Mouse (Mus musculus): ENCODE data around the gene Tpx2. TPM values are rescaled to one million over a fixed set of nuclear protein-coding genes. Genes with fewer than 3 reads are reported as not detected.

Gene Tpx2
- polyA plus RNA-seq, 1 experiment = 26.3 TPM

DNA sequence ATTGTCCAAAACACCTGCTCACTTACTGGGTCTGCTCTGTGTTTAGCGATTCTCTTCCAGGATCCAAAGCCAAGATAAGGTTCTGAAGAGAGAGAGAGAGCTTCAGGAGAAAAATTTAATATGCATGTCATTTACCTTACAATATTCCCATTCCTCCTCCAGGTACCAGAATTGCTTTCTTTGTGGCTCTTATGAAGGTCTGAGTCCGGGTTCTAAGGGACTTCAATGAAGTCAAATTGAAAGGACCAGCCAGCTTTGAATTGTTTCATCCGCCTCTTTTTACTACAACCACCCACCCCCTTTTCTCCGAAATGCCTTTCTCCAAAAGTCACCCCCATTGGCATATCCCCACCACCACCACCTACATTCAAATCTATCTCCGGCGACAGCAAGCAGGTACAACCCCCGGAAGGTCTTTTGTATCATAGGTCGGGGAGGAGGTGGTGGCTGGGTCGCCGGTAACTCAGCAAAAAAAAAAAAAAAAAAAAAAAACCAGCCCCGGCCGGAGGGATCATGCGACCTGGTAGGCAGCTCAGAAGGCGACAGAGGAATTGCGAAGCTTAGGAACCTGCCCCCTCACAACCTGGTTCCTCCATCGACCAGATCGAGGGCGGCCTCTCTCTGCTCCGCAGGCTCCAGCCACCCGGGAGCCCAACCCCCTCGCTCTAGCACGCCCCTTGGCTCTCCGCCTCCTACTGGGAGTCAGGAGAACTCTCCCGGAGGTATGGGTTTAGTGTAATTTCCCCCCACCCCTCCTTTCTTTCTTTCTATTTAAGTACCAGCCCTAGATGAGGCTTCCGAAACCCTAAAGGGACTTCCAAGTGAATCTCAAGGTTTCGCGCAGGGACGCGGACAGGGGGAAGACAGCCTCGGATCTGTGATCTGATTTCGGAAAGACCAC, 17.5 kb upstream of the Tpx2 start:
- H3K4me2 ChIP-seq (ENCODE audit: low read depth) = peak overlapping the region; percentile 78
- H3K79me2 ChIP-seq (ENCODE audit: control insufficient read depth, insufficient read depth) = peaks cover 51% of the 10 kb centered on the region
- peak overlapping the region; percentile 77 for H3K4me3 ChIP-seq
- peaks cover 9% of the 10 kb centered on the region for H3K36me3 ChIP-seq (ENCODE audit: control insufficient read depth, insufficient read depth)
- TF ChIP-seq POLR2A (IDR thresholded peaks at IDR 0.05; ENCODE audit: insufficient read length, low read depth) (peak; percentile 63), MAX (IDR thresholded peaks at IDR 0.05; ENCODE audit: low read depth) (no peak), TCF3 (IDR thresholded peaks at IDR 0.05; ENCODE audit: insufficient read length, low read depth) (no peak), MYOG (IDR thresholded peaks at IDR 0.05; ENCODE audit: control insufficient read depth in 1 of 3, insufficient read depth in 1 of 3, insufficient read length in 2 of 3, low read depth in 2 of 3) (no peak), POLR2AphosphoS2 (IDR thresholded peaks at IDR 0.05; ENCODE audit: insufficient read length, low read depth) (peak; percentile 56), REST (IDR thresholded peaks at IDR 0.05; ENCODE audit: insufficient read depth, insufficient read length) (no peak)
- H3K27me3 ChIP-seq (ENCODE audit: control insufficient read depth, insufficient read depth, insufficient read length) = no peaks in the 10 kb centered on the region
- H3ac ChIP-seq (ENCODE audit: control insufficient read depth, insufficient read length) = peak overlapping the region; percentile 78

DNA sequence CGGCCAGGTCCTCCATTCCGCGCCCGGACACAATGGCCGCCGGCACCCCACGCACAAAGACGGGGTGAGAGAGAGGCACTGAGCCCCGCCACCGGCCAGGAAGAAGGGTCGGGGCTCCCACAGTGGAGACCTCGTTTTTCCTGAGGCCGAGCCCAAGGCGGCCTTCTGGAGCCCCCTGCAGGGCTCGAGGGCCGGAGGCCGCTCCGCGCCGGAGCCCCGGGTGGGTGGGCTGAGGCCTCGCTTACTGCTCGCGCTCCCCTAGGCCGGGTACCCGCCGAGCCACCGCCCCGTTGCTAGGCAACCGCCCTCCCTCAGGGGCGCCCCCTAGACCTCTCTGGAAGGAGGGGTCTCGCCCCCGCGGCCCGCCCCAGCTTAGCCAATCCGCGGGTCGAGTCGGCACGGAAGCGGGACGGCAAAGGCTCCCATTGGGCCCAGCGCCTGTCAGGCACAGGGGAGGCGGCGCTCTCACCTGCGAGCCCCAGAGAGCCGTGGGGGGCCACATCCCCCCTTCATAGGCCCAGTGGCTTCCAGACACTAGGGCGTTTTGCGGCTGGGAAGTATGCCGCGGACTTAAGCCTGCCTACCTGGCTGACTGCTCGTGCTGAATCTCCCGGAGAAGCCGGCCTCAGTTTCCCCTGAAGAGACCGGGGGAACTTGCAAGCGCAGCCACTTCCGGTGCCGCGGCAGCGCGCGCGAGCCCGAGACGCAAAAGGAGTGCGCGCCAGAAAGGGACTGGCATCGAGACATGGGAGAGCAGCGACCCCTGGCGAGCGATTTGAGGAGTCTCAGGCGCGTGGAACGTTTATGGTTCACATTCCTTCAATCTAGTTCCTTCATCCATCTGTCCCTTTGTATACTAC, 16.5 kb upstream of the Tpx2 start, which contains the start of gene Bcl2l1:
Gene Bcl2l1, minus strand, starts transcription at position 710 of the 860 bp plus-strand sequence.
- H3K4me3 ChIP-seq = peak within 1 kb of the TSS; percentile 77
- peaks cover 41% of the 10 kb centered on the region for H3K79me2 ChIP-seq (ENCODE audit: control insufficient read depth, insufficient read depth)
- H3ac ChIP-seq (ENCODE audit: control insufficient read depth, insufficient read length) = peak within 1 kb of the TSS; percentile 78
- TF ChIP-seq USF1 (IDR thresholded peaks at IDR 0.05; ENCODE audit: low read depth) (no peak), MAX (IDR thresholded peaks at IDR 0.05; ENCODE audit: low read depth) (no peak), E2F4 (IDR thresholded peaks at IDR 0.05; ENCODE audit: insufficient read depth) (peak; percentile 41), POLR2A (IDR thresholded peaks at IDR 0.05; ENCODE audit: insufficient read length, low read depth) (peak; percentile 43), MYOG (IDR thresholded peaks at IDR 0.05; ENCODE audit: control insufficient read depth in 1 of 3, insufficient read depth in 1 of 3, insufficient read length in 2 of 3, low read depth in 2 of 3) (peak in 1 of 3 experiments; percentile 5), POLR2AphosphoS2 (IDR thresholded peaks at IDR 0.05; ENCODE audit: insufficient read length, low read depth) (peak; percentile 44)
- peaks cover 9% of the 10 kb centered on the region for H3K36me3 ChIP-seq (ENCODE audit: control insufficient read depth, insufficient read depth)
- H3K27me3 ChIP-seq (ENCODE audit: control insufficient read depth, insufficient read depth, insufficient read length) = no peaks in the 10 kb centered on the region
- H3K4me2 ChIP-seq (ENCODE audit: low read depth) = peak within 1 kb of the TSS; percentile 68

- TF ChIP-seq MAX (IDR thresholded peaks at IDR 0.05; ENCODE audit: low read depth) (no peak), USF1 (IDR thresholded peaks at IDR 0.05; ENCODE audit: low read depth) (no peak), MYOG (IDR thresholded peaks at IDR 0.05; ENCODE audit: control insufficient read depth in 1 of 3, insufficient read depth in 1 of 3, insufficient read length in 2 of 3, low read depth in 2 of 3) (no peak), TCF3 (IDR thresholded peaks at IDR 0.05; ENCODE audit: insufficient read length, low read depth) (no peak)
- Histone ChIP-seq H3K27me3 (ENCODE audit: control insufficient read depth, insufficient read depth, insufficient read length) (no peaks in the 10 kb centered on the region), H3K4me2 (ENCODE audit: low read depth) (no peak overlapping the region), H3K79me2 (ENCODE audit: control insufficient read depth, insufficient read depth) (no peaks in the 10 kb centered on the region), H3K4me3 (no peak overlapping the region), H3ac (ENCODE audit: control insufficient read depth, insufficient read length) (no peak overlapping the region), H3K36me3 (ENCODE audit: control insufficient read depth, insufficient read depth) (no peaks in the 10 kb centered on the region)
Observed at GRCm38 (mm10) chr2:152839256-152839655, 8.5 kb upstream of the Tpx2 start.

- Histone ChIP-seq H3K4me3 (no peak overlapping the region), H3ac (ENCODE audit: control insufficient read depth, insufficient read length) (no peak overlapping the region), H3K36me3 (ENCODE audit: control insufficient read depth, insufficient read depth) (no peaks in the 10 kb centered on the region), H3K4me2 (ENCODE audit: low read depth) (no peak overlapping the region), H3K27me3 (ENCODE audit: control insufficient read depth, insufficient read depth, insufficient read length) (no peaks in the 10 kb centered on the region), H3K79me2 (ENCODE audit: control insufficient read depth, insufficient read depth) (no peaks in the 10 kb centered on the region)
- TF ChIP-seq SRF (IDR thresholded peaks at IDR 0.05; ENCODE audit: control insufficient read depth, insufficient read length, low read depth) (no peak), USF1 (IDR thresholded peaks at IDR 0.05; ENCODE audit: low read depth) (no peak), MAX (IDR thresholded peaks at IDR 0.05; ENCODE audit: low read depth) (no peak), MYOD1 (IDR thresholded peaks at IDR 0.05; ENCODE audit: control insufficient read depth in 1 of 3, insufficient read length in 2 of 3, low read depth in 2 of 3) (no peak), REST (IDR thresholded peaks at IDR 0.05; ENCODE audit: insufficient read depth, insufficient read length) (no peak), POLR2AphosphoS2 (IDR thresholded peaks at IDR 0.05; ENCODE audit: insufficient read length, low read depth) (no peak), CEBPB (IDR thresholded peaks at IDR 0.05; ENCODE audit: insufficient read depth, poor library complexity, severe bottlenecking) (no peak), TCF12 (IDR thresholded peaks at IDR 0.05; ENCODE audit: insufficient read depth, poor library complexity, severe bottlenecking) (no peak), POLR2A (IDR thresholded peaks at IDR 0.05; ENCODE audit: insufficient read length, low read depth) (no peak), MYOG (IDR thresholded peaks at IDR 0.05; ENCODE audit: control insufficient read depth in 1 of 3, insufficient read depth in 1 of 3, insufficient read length in 2 of 3, low read depth in 2 of 3) (no peak)
Observed at GRCm38 (mm10) chr2:152842741-152843140, 5.0 kb upstream of the Tpx2 start.

Data from myocyte (in vitro differentiated cells).